Comparison of ENCODE assay signal across 24 mouse cellular contexts in the genomic region with DNA sequence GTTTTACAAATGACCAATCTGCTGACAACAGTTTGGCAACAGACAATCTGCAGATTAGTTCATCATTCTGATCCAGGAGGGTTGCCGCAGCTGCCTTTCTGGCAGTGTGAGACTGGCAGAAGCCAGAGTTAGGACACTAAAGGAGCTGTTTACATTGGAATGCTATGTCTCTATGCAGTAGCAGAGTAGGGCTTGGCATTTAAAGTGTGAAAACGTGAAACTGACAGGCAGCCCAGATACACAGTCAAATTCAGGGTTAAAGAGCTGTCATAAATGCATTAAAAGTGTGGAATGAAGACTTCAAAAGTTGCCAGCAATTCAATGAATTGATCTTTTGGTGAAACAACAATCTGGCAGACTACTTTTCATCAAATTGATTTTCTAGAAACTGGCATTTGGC. TPM values are rescaled to one million over a fixed set of nuclear protein-coding genes. Genes with fewer than 3 reads are reported as not detected.
DNase-seq lines count a peak whose midpoint lies in the region; ATAC-seq and TF ChIP-seq lines count a peak whose summit lies in the region.
"Had no signal": no experiment of that assay in that cellular context is flagged by ENCODE, and none has a peak within 500 bp of the region (broad histone marks: within the 10 kb centered on the region; RNA-seq: fewer than 3 reads in every experiment).

No protein-coding gene starts in this region.

- no peak overlapping the region for H3K4me2 ChIP-seq in forebrain, embryonic 15.5 days (replicated peaks)
- H3K4me2 ChIP-seq in forebrain, embryonic 13.5 days, result no peak overlapping the region
- no peak overlapping the region for H3K4me2 ChIP-seq in lung, embryonic 14.5 days
- H3K4me2 ChIP-seq in heart, embryonic 11.5 days, result no peak overlapping the region
- H3K4me2 ChIP-seq: heart, embryonic 13.5 days; hindbrain, embryonic 14.5 days had no signal

- H3K4me1 ChIP-seq in forebrain, embryonic 15.5 days, result no peaks in the 10 kb centered on the region
- no peaks in the 10 kb centered on the region for H3K4me1 ChIP-seq in forebrain, embryonic 13.5 days
- no peaks in the 10 kb centered on the region for H3K4me1 ChIP-seq in lung, embryonic 14.5 days (ENCODE audit: insufficient read depth)
- no peaks in the 10 kb centered on the region for H3K4me1 ChIP-seq in heart, embryonic 11.5 days (ENCODE audit: control insufficient read depth, insufficient read depth, low read length)
- H3K4me1 ChIP-seq: heart, embryonic 13.5 days had no signal

- peak; percentile 21 to 38 for DNase-seq in layer of hippocampus, postnatal 10 days (ENCODE audit: low spot score in 2 of 2)
- DNase-seq in layer of hippocampus, postnatal 25 days (ENCODE audit: extremely low spot score in 1 of 2, low spot score in 1 of 2), result no peak
- peak; percentile 6 for DNase-seq in lung, embryonic 14.5 days
- DNase-seq in lung, adult 18-20 months, result no peak
- DNase-seq in brain, embryonic 18.5 days (ENCODE audit: low read depth, low spot score), result peak; percentile 18
- DNase-seq: adrenal gland, adult 8-10 months; adrenal gland, postnatal 25 days; cerebellum, adult 11 months; cerebellum, adult 2 months; cerebellum, postnatal 14 days; gastrocnemius, postnatal 25 days; heart, adult 18-20 months; heart, postnatal 14 days; heart, postnatal 4 days had no signal

- no peaks in the 10 kb centered on the region for H3K36me3 ChIP-seq in forebrain, embryonic 15.5 days
- H3K36me3 ChIP-seq in forebrain, embryonic 13.5 days (ENCODE audit: poor library complexity, severe bottlenecking), result no peaks in the 10 kb centered on the region
- no peaks in the 10 kb centered on the region for H3K36me3 ChIP-seq in lung, embryonic 14.5 days (ENCODE audit: insufficient read depth)
- H3K36me3 ChIP-seq in heart, embryonic 11.5 days (ENCODE audit: control insufficient read depth, insufficient read depth, low read length), result no peaks in the 10 kb centered on the region
- H3K36me3 ChIP-seq: heart, embryonic 13.5 days had no signal

- TF ChIP-seq CTCF in lung, embryonic 14.5 days (IDR thresholded peaks at IDR 0.05; ENCODE audit: low read depth), result no peak

- no peak overlapping the region for H3K4me3 ChIP-seq in forebrain, embryonic 15.5 days
- H3K4me3 ChIP-seq in forebrain, embryonic 13.5 days, result no peak overlapping the region
- no peak overlapping the region for H3K4me3 ChIP-seq in lung, embryonic 14.5 days (ENCODE audit: low read depth, low read length)
- H3K4me3 ChIP-seq in heart, embryonic 11.5 days (ENCODE audit: low read depth, low read length), result no peak overlapping the region
- H3K4me3 ChIP-seq: heart, embryonic 13.5 days had no signal

- H3K27ac ChIP-seq in forebrain, embryonic 15.5 days (replicated peaks), result no peak overlapping the region
- H3K27ac ChIP-seq in forebrain, embryonic 13.5 days, result no peak overlapping the region
- H3K27ac ChIP-seq in lung, embryonic 14.5 days (ENCODE audit: low read depth), result no peak overlapping the region
- H3K27ac ChIP-seq in heart, embryonic 11.5 days (ENCODE audit: low read depth, low read length), result no peak overlapping the region
- H3K27ac ChIP-seq: heart, embryonic 13.5 days; hindbrain, embryonic 14.5 days; hindbrain, postnatal 0 days had no signal

- no peak overlapping the region for H3K9ac ChIP-seq in forebrain, embryonic 15.5 days (replicated peaks)
- no peak overlapping the region for H3K9ac ChIP-seq in forebrain, embryonic 13.5 days
- no peak overlapping the region for H3K9ac ChIP-seq in lung, embryonic 14.5 days
- H3K9ac ChIP-seq in heart, embryonic 11.5 days (ENCODE audit: low read depth, low read length), result no peak overlapping the region
- H3K9ac ChIP-seq: heart, embryonic 13.5 days; hindbrain, embryonic 14.5 days had no signal

- H3K27me3 ChIP-seq in forebrain, embryonic 15.5 days, result no peaks in the 10 kb centered on the region
- H3K27me3 ChIP-seq in forebrain, embryonic 13.5 days, result no peaks in the 10 kb centered on the region
- no peaks in the 10 kb centered on the region for H3K27me3 ChIP-seq in lung, embryonic 14.5 days (ENCODE audit: insufficient read depth, low read length)
- H3K27me3 ChIP-seq in heart, embryonic 11.5 days (ENCODE audit: control insufficient read depth, insufficient read depth, low read length), result no peaks in the 10 kb centered on the region
- H3K27me3 ChIP-seq: heart, embryonic 13.5 days had no signal

- peaks cover 3% of the 10 kb centered on the region; the same call in 1 of the 2 replicates for H3K9me3 ChIP-seq in forebrain, embryonic 15.5 days
- peaks cover 8% of the 10 kb centered on the region; the same call in 1 of the 2 replicates for H3K9me3 ChIP-seq in forebrain, embryonic 13.5 days (replicated peaks)
- H3K9me3 ChIP-seq in lung, embryonic 14.5 days (ENCODE audit: low read depth, low read length), result peaks cover 8% of the 10 kb centered on the region; the same call in 1 of the 2 replicates
- peaks cover 12% of the 10 kb centered on the region; the same call in 1 of the 2 replicates for H3K9me3 ChIP-seq in heart, embryonic 11.5 days (replicated peaks; ENCODE audit: control insufficient read depth, low read length)

- whole genome bisulfite sequencing in forebrain, embryonic 15.5 days, result 39% methylated on average over 2 of the region's 2 CpGs
- WGBS in forebrain, embryonic 13.5 days, result 55% methylated on average over 2 of the region's 2 CpGs
- 33% methylated on average over 2 of the region's 2 CpGs for WGBS in lung, embryonic 14.5 days
- 35% methylated on average over 2 of the region's 2 CpGs for WGBS in heart, embryonic 11.5 days (ENCODE audit: insufficient replicate concordance)

- ATAC-seq in forebrain, embryonic 15.5 days (replicated peaks), result peak; percentile 57; the same call in 1 of the 2 replicates
- no peak for ATAC-seq in forebrain, embryonic 13.5 days
- ATAC-seq in lung, embryonic 14.5 days (ENCODE audit: insufficient read depth), result no peak
- ATAC-seq in heart, embryonic 11.5 days (replicated peaks; ENCODE audit: insufficient number of reproducible peaks, low FRiP score, low TSS enrichment), result no peak
- ATAC-seq: activated CD4-positive, CD25-positive, alpha-beta regulatory T cell, adult 4 months; CD4-positive, CD25-positive, alpha-beta regulatory T cell, adult 4 months; hindbrain, postnatal 0 days; inflammation-experienced regulatory T-cells, adult 6 months; intestine, embryonic 16.5 days had no signal

RNA-seq across cellular contexts. Expression of a gene that starts 13.3 kb away (rescaled TPM):
- polyA plus RNA-seq in forebrain, embryonic 15.5 days (2015; fragmentation: Nextera tagmentation; extraction: Ambion mirVana), result 21.7 and 23.1 TPM in 2 replicates
- polyA plus RNA-seq in forebrain, embryonic 13.5 days (2015; fragmentation: Nextera tagmentation; extraction: Ambion mirVana), result 20.4 and 21.1 TPM in 2 replicates
- 10 to 100 TPM; 26.1 to 26.5 TPM for total RNA-seq in layer of hippocampus, postnatal 10 days (2021)
- total RNA-seq in layer of hippocampus, postnatal 25 days (2021), result 10 to 100 TPM; 24.9 to 25.8 TPM
- 23.2 and 24.8 TPM in 2 replicates for polyA plus RNA-seq in lung, embryonic 14.5 days (2014; fragmentation: Nextera tagmentation; extraction: Ambion mirVana)
- polyA plus RNA-seq in heart, embryonic 11.5 days (2014; fragmentation: Nextera tagmentation; extraction: Ambion mirVana), result 19.2 and 19.3 TPM in 2 replicates

Comparison
In these comparisons a context has a peak if more than half of its experiments do, and no peak if none do; other contexts are left out.
1. DNase-seq: peak in layer of hippocampus, postnatal 10 days (2 of 2), lung, embryonic 14.5 days (single experiment) and brain, embryonic 18.5 days (single experiment); none in layer of hippocampus, postnatal 25 days (0 of 2) and lung, adult 18-20 months (0 of 2).